Mouse (Mus musculus) heart, embryonic 14.5 days (tissue): Measurements from ENCODE around the gene Vcam1. TPM values are rescaled to one million over a fixed set of nuclear protein-coding genes. Genes with fewer than 3 reads are reported as not detected.
A peak's percentile ranks its signal among the peaks of the same experiment; 100 is the strongest.

Experiments
- ATAC-seq: fragments of 200-750 bp; cut with Nextera tagmentation; 2 replicates; pipeline ENCODE4 v1.8.0; 2017; ENCODE audit warnings: low read depth, moderate TSS enrichment; ENCODE audit not compliant: insufficient number of reproducible peaks, insufficient read depth, low FRiP score
- H3K27ac ChIP-seq, 2 experiments: fragments of 200-500 bp in 1 of 2; fragments of 300-500 bp in 1 of 2; sonication (generic) in 1 of 2; replicated peaks in 1 of 2; 2 replicates each; pipeline ENCODE4 v1.5.1; 2012 to 2014; ENCODE audit warnings: low read depth in 2 of 2, low read length in 2 of 2, control low read depth in 1 of 2, mild to moderate bottlenecking in 1 of 2, mixed read lengths in 1 of 2; ENCODE audit not compliant: control insufficient read depth in 1 of 2, insufficient read depth in 1 of 2
- H3K27me3 ChIP-seq: fragments of 300-500 bp; sonication (generic); 2 replicates; pipeline ENCODE4 v1.6.1; 2014; ENCODE audit warnings: mild to moderate bottlenecking, low read length, control low read depth; ENCODE audit not compliant: control insufficient read depth, insufficient read depth
- H3K36me3 ChIP-seq: fragments of 300-500 bp; sonication (generic); 2 replicates; pipeline ENCODE4 v1.6.1; 2014; ENCODE audit warnings: mild to moderate bottlenecking, control low read depth, low read length, mixed read lengths; ENCODE audit not compliant: control insufficient read depth, insufficient read depth
- H3K4me1 ChIP-seq, 2 experiments: fragments of 200-500 bp in 1 of 2; fragments of 300-500 bp in 1 of 2; sonication (generic) in 1 of 2; 2 replicates each; pipeline ENCODE4 v1.6.1; 2012 to 2014; ENCODE audit warnings: low read length in 2 of 2, control low read depth in 1 of 2, mixed read lengths in 1 of 2; ENCODE audit not compliant: control insufficient read depth in 2 of 2, insufficient read depth in 2 of 2
- H3K4me2 ChIP-seq: fragments of 300-500 bp; sonication (generic); 2 replicates; pipeline ENCODE4 v1.6.1; 2014; ENCODE audit warnings: mild to moderate bottlenecking, low read length
- H3K4me3 ChIP-seq, 2 experiments: fragments of 200-500 bp in 1 of 2; fragments of 300-500 bp in 1 of 2; sonication (generic) in 1 of 2; 2 replicates each; pipeline ENCODE4 v1.5.1; 2012 to 2014; ENCODE audit warnings: low read length in 2 of 2, mild to moderate bottlenecking in 2 of 2, control low read depth in 1 of 2, low read depth in 1 of 2, moderate library complexity in 1 of 2; ENCODE audit not compliant: control insufficient read depth in 1 of 2, insufficient read depth in 1 of 2
- H3K9ac ChIP-seq: fragments of 300-500 bp; sonication (generic); 2 replicates; pipeline ENCODE4 v1.6.1; 2014; ENCODE audit warnings: mild to moderate bottlenecking, low read length
- H3K9me3 ChIP-seq: fragments of 300-500 bp; sonication (generic); 2 replicates; pipeline ENCODE4 v1.6.1; 2016; ENCODE audit warnings: low read length, control low read depth; ENCODE audit not compliant: control insufficient read depth
- WGBS: fragments of 180-500 bp; shearing (Covaris S2); extraction: QIAGEN DNeasy Blood & Tissue Kit; methylation state at CpG from one replicate; pipeline ENCODE4 v1.1.7; 2014; 5-methylcytosine and 5-hydroxymethylcytosine counted together
- polyA plus RNA-seq: library from polyadenylated mRNA; unstranded; fragments of >200 nt; fragmentation: Nextera tagmentation; extraction: Ambion mirVana; gene quantifications from 2 replicates; pipeline ENCODE4 v1.2.1, GENCODE M21; 2014

Gene Vcam1
- polyA plus RNA-seq, 1 experiment from 2014 or later, result 75.8 TPM

- Histone ChIP-seq H3K27ac (no peak overlapping the region), H3K9me3 (no peaks in the 10 kb centered on the region), H3K27me3 (no peaks in the 10 kb centered on the region), H3K36me3 (no peaks in the 10 kb centered on the region), H3K4me2 (no peak overlapping the region), H3K4me1 (no peaks in the 10 kb centered on the region), H3K4me3 (no peak overlapping the region), H3K9ac (no peak overlapping the region)
- 95% methylated on average over 5 of the region's 5 CpGs for WGBS
- ATAC-seq, result no peak
Measured at GRCm38 (mm10) chr3:116159376-116159775, 29.9 kb upstream of the Vcam1 start.

- H3K4me3 ChIP-seq, result no peak overlapping the region
- peak overlapping the region; percentile 30 for H3K4me2 ChIP-seq
- WGBS, result 49% methylated on average over 13 of the region's 13 CpGs
Measured at GRCm38 (mm10) chr3:116157447-116157990, 28.0 kb upstream of the Vcam1 start.

GRCm38 (mm10) chr3:116150056-116150632 is 20.7 kb upstream of the Vcam1 start:
- WGBS, result 74% methylated on average over 13 of the region's 13 CpGs

More at GRCm38 (mm10) chr3:116157447-116157990, 28.0 kb upstream of the Vcam1 start:
- Histone ChIP-seq H3K36me3 (no peaks in the 10 kb centered on the region), H3K27me3 (no peaks in the 10 kb centered on the region), H3K4me1 (no peaks in the 10 kb centered on the region), H3K27ac (no peak overlapping the region), H3K9ac (0 out of 2 replicates have a peak overlapping the region, but pooled peaks have one; percentile 7), H3K9me3 (no peaks in the 10 kb centered on the region)
- no peak for ATAC-seq

GRCm38 (mm10) chr3:116149096-116149495 is 19.6 kb upstream of the Vcam1 start:
- Histone ChIP-seq H3K27me3 (no peaks in the 10 kb centered on the region), H3K4me1 (peaks cover 9 to 11% of the 10 kb centered on the region in 2 experiments; a peak in 3 of 4 replicates), H3K27ac (no peak overlapping the region), H3K9me3 (no peaks in the 10 kb centered on the region), H3K9ac (no peak overlapping the region), H3K4me2 (no peak overlapping the region), H3K4me3 (no peak overlapping the region), H3K36me3 (no peaks in the 10 kb centered on the region)
- WGBS, result 67% methylated on average over 4 of the region's 4 CpGs
- ATAC-seq, result no peak

More at GRCm38 (mm10) chr3:116150056-116150632, 20.7 kb upstream of the Vcam1 start:
- H3K27me3 ChIP-seq, result no peaks in the 10 kb centered on the region
- H3K4me1 ChIP-seq, result peaks cover 9 to 11% of the 10 kb centered on the region in 2 experiments; a peak in 3 of 4 replicates
- no peaks in the 10 kb centered on the region for H3K36me3 ChIP-seq
- H3K9ac ChIP-seq, result no peak overlapping the region
- no peak overlapping the region for H3K4me2 ChIP-seq
- no peaks in the 10 kb centered on the region for H3K9me3 ChIP-seq
- no peak overlapping the region for H3K4me3 ChIP-seq
- 0 out of 2 replicates have a peak, but pooled peaks have one; percentile 21 for ATAC-seq
- H3K27ac ChIP-seq, result no peak overlapping the region

GRCm38 (mm10) chr3:116148676-116149075 is 19.2 kb upstream of the Vcam1 start:
- Histone ChIP-seq H3K27ac (no peak overlapping the region), H3K9ac (no peak overlapping the region), H3K36me3 (no peaks in the 10 kb centered on the region), H3K27me3 (no peaks in the 10 kb centered on the region), H3K9me3 (no peaks in the 10 kb centered on the region), H3K4me1 (peaks cover 9 to 11% of the 10 kb centered on the region in 2 experiments; a peak in 3 of 4 replicates), H3K4me2 (no peak overlapping the region), H3K4me3 (no peak overlapping the region)
- 63% methylated on average over 9 of the region's 9 CpGs for WGBS
- ATAC-seq, result no peak

GRCm38 (mm10) chr3:116141226-116141625 is 11.7 kb upstream of the Vcam1 start:
- Histone ChIP-seq H3K9ac (no peak overlapping the region), H3K27me3 (no peaks in the 10 kb centered on the region), H3K4me2 (no peak overlapping the region), H3K36me3 (no peaks in the 10 kb centered on the region), H3K4me3 (no peak overlapping the region), H3K9me3 (no peaks in the 10 kb centered on the region), H3K27ac (no peak overlapping the region), H3K4me1 (peaks cover 9 to 23% of the 10 kb centered on the region in 2 experiments)
- 15% methylated on average over 3 of the region's 3 CpGs for WGBS
- no peak for ATAC-seq

GRCm38 (mm10) chr3:116139000-116139399 is 9.5 kb upstream of the Vcam1 start:
- Histone ChIP-seq H3K9ac (no peak overlapping the region), H3K36me3 (no peaks in the 10 kb centered on the region), H3K4me1 (peaks cover 9 to 23% of the 10 kb centered on the region in 2 experiments), H3K4me2 (no peak overlapping the region), H3K27me3 (no peaks in the 10 kb centered on the region), H3K4me3 (no peak overlapping the region), H3K27ac (peak overlapping the region in 1 of 2 experiments; percentile 28; a peak in 1 of 4 replicates), H3K9me3 (no peaks in the 10 kb centered on the region)
- WGBS, result 18% methylated on average over 5 of the region's 5 CpGs
- ATAC-seq, result no peak
